Mouse (Mus musculus): ENCODE measurements around the gene Trim62. TPM values are rescaled to one million over a fixed set of nuclear protein-coding genes. Genes with fewer than 3 reads are reported as not detected.

Trim62 gene
- polyA plus RNA-seq, 1 experiment, result 0.87 TPM

GRCm38 (mm10) chr4:128845367-128845973 is 37.9 kb upstream of the Trim62 start:
- Histone ChIP-seq H3K4me3 (ENCODE audit: insufficient read depth, poor library complexity, severe bottlenecking) (no peak overlapping the region), H3K79me3 (ENCODE audit: low read depth) (no peaks in the 10 kb centered on the region), H3K27me3 (ENCODE audit: control insufficient read depth, insufficient read depth, insufficient read length) (peaks cover 20% of the 10 kb centered on the region), H3K79me2 (ENCODE audit: control insufficient read depth, insufficient read depth) (no peaks in the 10 kb centered on the region), H3ac (ENCODE audit: control insufficient read depth, insufficient read length, low read depth) (no peak overlapping the region), H3K36me3 (ENCODE audit: control insufficient read depth, insufficient read depth) (no peaks in the 10 kb centered on the region)
- TF ChIP-seq MAX (IDR thresholded peaks at IDR 0.05) (no peak), MYOD1 (IDR thresholded peaks at IDR 0.05; ENCODE audit: control insufficient read depth, insufficient read length, low read depth) (no peak), FOSL1 (IDR thresholded peaks at IDR 0.05; ENCODE audit: insufficient read depth, low read length, poor library complexity, severe bottlenecking) (no peak), MYOG (IDR thresholded peaks at IDR 0.05; ENCODE audit: control insufficient read depth, extremely low read depth, insufficient read length) (no peak)

- Histone ChIP-seq H3K79me3 (ENCODE audit: low read depth) (no peaks in the 10 kb centered on the region), H3K27me3 (ENCODE audit: control insufficient read depth, insufficient read depth, insufficient read length) (peaks cover 10% of the 10 kb centered on the region), H3K4me3 (ENCODE audit: insufficient read depth, poor library complexity, severe bottlenecking) (no peak overlapping the region), H3ac (ENCODE audit: control insufficient read depth, insufficient read length, low read depth) (no peak overlapping the region), H3K36me3 (ENCODE audit: control insufficient read depth, insufficient read depth) (no peaks in the 10 kb centered on the region), H3K79me2 (ENCODE audit: control insufficient read depth, insufficient read depth) (no peaks in the 10 kb centered on the region)
- TF ChIP-seq CTCF (IDR thresholded peaks at IDR 0.05; ENCODE audit: control insufficient read depth, insufficient read depth, insufficient read length), result no peak
- no peak for TF ChIP-seq MAX (IDR thresholded peaks at IDR 0.05)
- TF ChIP-seq MYOG (IDR thresholded peaks at IDR 0.05; ENCODE audit: control insufficient read depth, extremely low read depth, insufficient read length), result no peak
- TF ChIP-seq MYOD1 (IDR thresholded peaks at IDR 0.05; ENCODE audit: control insufficient read depth, insufficient read length, low read depth), result no peak
- no peak for TF ChIP-seq USF1 (IDR thresholded peaks at IDR 0.05; ENCODE audit: low read depth)
- no peak for TF ChIP-seq FOSL1 (IDR thresholded peaks at IDR 0.05; ENCODE audit: insufficient read depth, low read length, poor library complexity, severe bottlenecking)
- TF ChIP-seq CEBPB (IDR thresholded peaks at IDR 0.05; ENCODE audit: low read depth), result no peak
Observed at GRCm38 (mm10) chr4:128848961-128849360, 34.4 kb upstream of the Trim62 start.

GRCm38 (mm10) chr4:128849686-128850085 is 33.7 kb upstream of the Trim62 start:
- no peak overlapping the region for H3ac ChIP-seq (ENCODE audit: control insufficient read depth, insufficient read length, low read depth)
- no peak for TF ChIP-seq CTCF (IDR thresholded peaks at IDR 0.05; ENCODE audit: control insufficient read depth, insufficient read depth, insufficient read length)
- no peak for TF ChIP-seq FOSL1 (IDR thresholded peaks at IDR 0.05; ENCODE audit: insufficient read depth, low read length, poor library complexity, severe bottlenecking)
- TF ChIP-seq USF1 (IDR thresholded peaks at IDR 0.05; ENCODE audit: low read depth), result no peak
- TF ChIP-seq CEBPB (IDR thresholded peaks at IDR 0.05; ENCODE audit: low read depth), result no peak
- no peak for TF ChIP-seq MYOG (IDR thresholded peaks at IDR 0.05; ENCODE audit: control insufficient read depth, extremely low read depth, insufficient read length)
- no peak for TF ChIP-seq MYOD1 (IDR thresholded peaks at IDR 0.05; ENCODE audit: control insufficient read depth, insufficient read length, low read depth)
- no peak for TF ChIP-seq MAX (IDR thresholded peaks at IDR 0.05)
- no peaks in the 10 kb centered on the region for H3K36me3 ChIP-seq (ENCODE audit: control insufficient read depth, insufficient read depth)
- H3K4me3 ChIP-seq (ENCODE audit: insufficient read depth, poor library complexity, severe bottlenecking), result no peak overlapping the region
- no peaks in the 10 kb centered on the region for H3K79me2 ChIP-seq (ENCODE audit: control insufficient read depth, insufficient read depth)
- no peaks in the 10 kb centered on the region for H3K79me3 ChIP-seq (ENCODE audit: low read depth)
- H3K27me3 ChIP-seq (ENCODE audit: control insufficient read depth, insufficient read depth, insufficient read length), result peaks cover 9% of the 10 kb centered on the region

- no peak overlapping the region for H3K4me3 ChIP-seq (ENCODE audit: insufficient read depth, poor library complexity, severe bottlenecking)
- H3K36me3 ChIP-seq (ENCODE audit: control insufficient read depth, insufficient read depth), result no peaks in the 10 kb centered on the region
- no peak for TF ChIP-seq CEBPB (IDR thresholded peaks at IDR 0.05; ENCODE audit: low read depth)
- no peak for TF ChIP-seq CTCF (IDR thresholded peaks at IDR 0.05; ENCODE audit: control insufficient read depth, insufficient read depth, insufficient read length)
- TF ChIP-seq USF1 (IDR thresholded peaks at IDR 0.05; ENCODE audit: low read depth), result no peak
- TF ChIP-seq MAX (IDR thresholded peaks at IDR 0.05), result no peak
- TF ChIP-seq MYOD1 (IDR thresholded peaks at IDR 0.05; ENCODE audit: control insufficient read depth, insufficient read length, low read depth), result no peak
- no peak for TF ChIP-seq MYOG (IDR thresholded peaks at IDR 0.05; ENCODE audit: control insufficient read depth, extremely low read depth, insufficient read length)
- TF ChIP-seq FOSL1 (IDR thresholded peaks at IDR 0.05; ENCODE audit: insufficient read depth, low read length, poor library complexity, severe bottlenecking), result no peak
- H3K27me3 ChIP-seq (ENCODE audit: control insufficient read depth, insufficient read depth, insufficient read length), result peaks cover 4% of the 10 kb centered on the region
- no peak overlapping the region for H3ac ChIP-seq (ENCODE audit: control insufficient read depth, insufficient read length, low read depth)
- H3K79me2 ChIP-seq (ENCODE audit: control insufficient read depth, insufficient read depth), result no peaks in the 10 kb centered on the region
- H3K79me3 ChIP-seq (ENCODE audit: low read depth), result no peaks in the 10 kb centered on the region
Observed at GRCm38 (mm10) chr4:128852266-128852887, 31.0 kb upstream of the Trim62 start.

- Histone ChIP-seq H3K4me3 (ENCODE audit: insufficient read depth, poor library complexity, severe bottlenecking) (no peak overlapping the region), H3K36me3 (ENCODE audit: control insufficient read depth, insufficient read depth) (no peaks in the 10 kb centered on the region), H3K27me3 (ENCODE audit: control insufficient read depth, insufficient read depth, insufficient read length) (peaks cover 4% of the 10 kb centered on the region), H3K79me3 (ENCODE audit: low read depth) (no peaks in the 10 kb centered on the region), H3ac (ENCODE audit: control insufficient read depth, insufficient read length, low read depth) (no peak overlapping the region), H3K79me2 (ENCODE audit: control insufficient read depth, insufficient read depth) (no peaks in the 10 kb centered on the region)
- TF ChIP-seq CEBPB (IDR thresholded peaks at IDR 0.05; ENCODE audit: low read depth) (no peak), FOSL1 (IDR thresholded peaks at IDR 0.05; ENCODE audit: insufficient read depth, low read length, poor library complexity, severe bottlenecking) (no peak), MAX (IDR thresholded peaks at IDR 0.05) (no peak), MYOG (IDR thresholded peaks at IDR 0.05; ENCODE audit: control insufficient read depth, extremely low read depth, insufficient read length) (no peak), CTCF (IDR thresholded peaks at IDR 0.05; ENCODE audit: control insufficient read depth, insufficient read depth, insufficient read length) (no peak), USF1 (IDR thresholded peaks at IDR 0.05; ENCODE audit: low read depth) (no peak), MYOD1 (IDR thresholded peaks at IDR 0.05; ENCODE audit: control insufficient read depth, insufficient read length, low read depth) (no peak)
Observed at GRCm38 (mm10) chr4:128853117-128853516, 30.3 kb upstream of the Trim62 start.
